Mouse (Mus musculus): ENCODE data around the gene Psma3.

Psma3 gene

GRCm38 (mm10) chr12:70974441-70975266 is at the start of gene Psma3:
TSS of gene Psma3 (plus strand) at chr12:70974621.
- ATAC-seq (ENCODE audit: insufficient number of reproducible peaks, low FRiP score, low TSS enrichment): peak; percentile 99

GRCm38 (mm10) chr12:70929781-70930180 is 44.6 kb upstream of the Psma3 start:
- no peak for ATAC-seq (ENCODE audit: insufficient number of reproducible peaks, low FRiP score, low TSS enrichment)

- ATAC-seq (ENCODE audit: insufficient number of reproducible peaks, low FRiP score, low TSS enrichment): no peak; the same call in 1 of the 2 replicates
Measured at GRCm38 (mm10) chr12:70937150-70937549, 37.3 kb upstream of the Psma3 start.

GRCm38 (mm10) chr12:70937571-70938384 is 36.6 kb upstream of the Psma3 start, which contains the start of gene Actr10:
TSS of gene Actr10 (plus strand) at chr12:70937857.
- peak; percentile 97 for ATAC-seq (ENCODE audit: insufficient number of reproducible peaks, low FRiP score, low TSS enrichment)

GRCm38 (mm10) chr12:70940806-70941205 is 33.6 kb upstream of the Psma3 start:
- no peak for ATAC-seq (ENCODE audit: insufficient number of reproducible peaks, low FRiP score, low TSS enrichment)

- no peak for ATAC-seq (ENCODE audit: insufficient number of reproducible peaks, low FRiP score, low TSS enrichment)
Measured at GRCm38 (mm10) chr12:70944181-70944580, 30.2 kb upstream of the Psma3 start.

GRCm38 (mm10) chr12:70946585-70947256 is 27.7 kb upstream of the Psma3 start:
- no peak for ATAC-seq (ENCODE audit: insufficient number of reproducible peaks, low FRiP score, low TSS enrichment)

GRCm38 (mm10) chr12:70958640-70959039 is 15.8 kb upstream of the Psma3 start:
- no peak for ATAC-seq (ENCODE audit: insufficient number of reproducible peaks, low FRiP score, low TSS enrichment)

GRCm38 (mm10) chr12:70967581-70967980 is 6.8 kb upstream of the Psma3 start:
- ATAC-seq (ENCODE audit: insufficient number of reproducible peaks, low FRiP score, low TSS enrichment): no peak

GRCm38 (mm10) chr12:70968141-70968790 is 6.2 kb upstream of the Psma3 start:
- ATAC-seq (ENCODE audit: insufficient number of reproducible peaks, low FRiP score, low TSS enrichment): peak; percentile 78

- ATAC-seq (ENCODE audit: insufficient number of reproducible peaks, low FRiP score, low TSS enrichment): peak; percentile 28; the same call in 1 of the 2 replicates
Measured at GRCm38 (mm10) chr12:70968791-70969307, 5.6 kb upstream of the Psma3 start.

GRCm38 (mm10) chr12:70969485-70970184 is 4.8 kb upstream of the Psma3 start:
- no peak for ATAC-seq (ENCODE audit: insufficient number of reproducible peaks, low FRiP score, low TSS enrichment)

- ATAC-seq (ENCODE audit: insufficient number of reproducible peaks, low FRiP score, low TSS enrichment): no peak
Measured at GRCm38 (mm10) chr12:70973831-70974230, 590 bp upstream of the Psma3 start.

- ATAC-seq (ENCODE audit: insufficient number of reproducible peaks, low FRiP score, low TSS enrichment): no peak
Measured at GRCm38 (mm10) chr12:70975406-70975805, 985 bp downstream of the Psma3 start.

GRCm38 (mm10) chr12:70975891-70976290 is 1.5 kb downstream of the Psma3 start:
- ATAC-seq (ENCODE audit: insufficient number of reproducible peaks, low FRiP score, low TSS enrichment): no peak

- ATAC-seq (ENCODE audit: insufficient number of reproducible peaks, low FRiP score, low TSS enrichment): no peak
Measured at GRCm38 (mm10) chr12:70978345-70978744, 3.9 kb downstream of the Psma3 start.

- ATAC-seq (ENCODE audit: insufficient number of reproducible peaks, low FRiP score, low TSS enrichment): no peak
Measured at GRCm38 (mm10) chr12:70984855-70985550, 10.6 kb downstream of the Psma3 start.

GRCm38 (mm10) chr12:70997225-70997624 is 22.8 kb downstream of the Psma3 start:
- no peak for ATAC-seq (ENCODE audit: insufficient number of reproducible peaks, low FRiP score, low TSS enrichment)

GRCm38 (mm10) chr12:70999423-70999903 is 25.0 kb downstream of the Psma3 start:
- no peak for ATAC-seq (ENCODE audit: insufficient number of reproducible peaks, low FRiP score, low TSS enrichment)

Data from cerebellum, adult (tissue).